Mouse (Mus musculus): ENCODE data around the gene Zdhhc7. TPM values are rescaled to one million over a fixed set of nuclear protein-coding genes. Genes with fewer than 3 reads are reported as not detected.

The Zdhhc7 gene
- polyA plus RNA-seq, 1 experiment = 32.4 TPM

DNA sequence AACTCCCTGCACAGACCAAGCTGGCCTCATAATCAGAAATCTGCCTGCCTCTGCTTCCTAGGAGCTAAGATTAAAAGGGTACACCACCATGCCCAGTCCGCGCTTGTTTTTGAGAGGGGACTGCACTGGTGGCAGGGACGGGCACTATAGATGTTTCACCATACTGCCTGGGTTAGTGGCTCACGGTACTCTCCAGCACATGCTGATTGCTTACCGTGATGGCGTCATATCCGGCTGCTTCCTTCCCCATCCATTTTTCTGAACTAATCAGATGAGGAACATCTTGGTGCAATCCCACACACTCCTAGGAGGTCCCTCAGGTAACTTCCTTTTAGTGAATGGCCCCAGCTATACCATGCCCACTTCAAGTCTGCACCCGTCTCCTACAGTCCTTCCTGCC, 56.4 kb downstream of the Zdhhc7 start:
- Histone ChIP-seq H3K36me3 (ENCODE audit: control insufficient read depth, insufficient read depth) (no peaks in the 10 kb centered on the region), H3ac (ENCODE audit: control insufficient read depth, insufficient read length, low read depth) (no peak overlapping the region), H3K27me3 (ENCODE audit: control insufficient read depth, insufficient read depth, insufficient read length) (no peaks in the 10 kb centered on the region), H3K79me2 (ENCODE audit: control insufficient read depth, insufficient read depth) (no peaks in the 10 kb centered on the region), H3K79me3 (ENCODE audit: low read depth) (no peaks in the 10 kb centered on the region), H3K4me3 (ENCODE audit: insufficient read depth, poor library complexity, severe bottlenecking) (no peak overlapping the region)
- TF ChIP-seq USF1 (IDR thresholded peaks at IDR 0.05; ENCODE audit: low read depth) (no peak), MYOD1 (IDR thresholded peaks at IDR 0.05; ENCODE audit: control insufficient read depth, insufficient read length, low read depth) (no peak), MAX (IDR thresholded peaks at IDR 0.05) (no peak), MYOG (IDR thresholded peaks at IDR 0.05; ENCODE audit: control insufficient read depth, extremely low read depth, insufficient read length) (no peak), FOSL1 (IDR thresholded peaks at IDR 0.05; ENCODE audit: insufficient read depth, low read length, poor library complexity, severe bottlenecking) (no peak), CEBPB (IDR thresholded peaks at IDR 0.05; ENCODE audit: low read depth) (no peak), CTCF (IDR thresholded peaks at IDR 0.05; ENCODE audit: control insufficient read depth, insufficient read depth, insufficient read length) (no peak)

DNA sequence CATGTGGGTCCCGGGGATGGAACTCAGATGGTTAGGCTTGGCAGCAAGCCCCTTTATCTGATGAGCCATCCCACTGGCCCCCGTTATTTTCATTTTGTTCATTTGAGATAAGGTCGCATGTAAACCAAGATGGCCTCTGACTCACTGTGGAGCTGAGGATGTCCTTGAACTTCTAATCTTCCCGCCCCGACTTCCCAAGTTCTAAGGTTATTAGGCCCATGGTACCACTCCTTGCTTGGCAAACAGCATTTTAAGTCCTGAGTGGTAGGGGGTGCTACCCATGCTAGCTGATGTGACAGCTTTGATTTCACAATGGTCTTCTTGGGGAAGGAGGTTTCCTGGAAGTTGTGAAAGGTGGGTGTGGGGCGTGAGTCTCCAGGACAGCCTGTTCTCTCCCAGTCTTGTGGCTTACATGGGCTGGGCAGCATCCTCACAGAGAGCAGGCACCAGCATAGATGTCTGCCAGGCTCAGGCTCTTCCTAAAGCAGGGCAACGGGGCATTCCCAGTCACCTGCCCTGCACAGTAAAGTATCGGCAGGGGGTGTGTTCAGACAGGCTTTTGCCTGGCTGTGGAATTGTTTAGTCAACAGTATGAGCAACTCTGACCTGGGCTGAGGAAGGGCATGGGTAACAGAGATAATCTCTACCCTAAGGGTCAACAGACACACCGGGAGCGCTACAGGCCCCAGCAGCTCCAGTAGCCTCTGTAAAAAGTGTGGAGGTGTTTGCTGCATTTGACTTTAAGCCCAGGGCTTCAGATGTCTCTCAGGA, 58.6 kb downstream of the Zdhhc7 start:
- no peaks in the 10 kb centered on the region for H3K79me2 ChIP-seq (ENCODE audit: control insufficient read depth, insufficient read depth)
- no peaks in the 10 kb centered on the region for H3K27me3 ChIP-seq (ENCODE audit: control insufficient read depth, insufficient read depth, insufficient read length)
- no peak overlapping the region for H3ac ChIP-seq (ENCODE audit: control insufficient read depth, insufficient read length, low read depth)
- H3K4me3 ChIP-seq (ENCODE audit: insufficient read depth, poor library complexity, severe bottlenecking) = no peak overlapping the region
- no peak for TF ChIP-seq CTCF (IDR thresholded peaks at IDR 0.05; ENCODE audit: control insufficient read depth, insufficient read depth, insufficient read length)
- no peak for TF ChIP-seq USF1 (IDR thresholded peaks at IDR 0.05; ENCODE audit: low read depth)
- TF ChIP-seq MYOG (IDR thresholded peaks at IDR 0.05; ENCODE audit: control insufficient read depth, extremely low read depth, insufficient read length) = no peak
- no peak for TF ChIP-seq MAX (IDR thresholded peaks at IDR 0.05)
- TF ChIP-seq CEBPB (IDR thresholded peaks at IDR 0.05; ENCODE audit: low read depth) = no peak
- H3K36me3 ChIP-seq (ENCODE audit: control insufficient read depth, insufficient read depth) = no peaks in the 10 kb centered on the region
- H3K79me3 ChIP-seq (ENCODE audit: low read depth) = no peaks in the 10 kb centered on the region

DNA sequence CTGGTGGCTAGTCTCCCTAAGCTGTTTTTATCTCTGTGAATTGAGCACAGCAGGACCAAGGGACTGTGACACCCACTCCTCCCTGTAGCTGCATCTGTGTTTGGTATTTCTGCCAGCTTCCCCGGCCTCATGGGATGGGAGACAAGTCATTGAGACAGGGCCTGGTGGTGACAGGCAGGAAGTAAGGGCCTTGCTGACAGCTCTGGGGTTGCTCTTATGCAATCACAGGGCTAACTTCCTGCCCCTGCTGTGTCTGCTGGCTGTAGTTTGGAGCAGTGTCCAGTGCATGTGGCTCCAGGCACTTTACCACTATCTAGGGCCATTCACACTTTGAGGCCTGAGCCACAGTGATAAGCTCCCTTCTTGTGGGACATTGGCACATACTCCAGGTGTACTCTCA, 60.4 kb downstream of the Zdhhc7 start:
- no peaks in the 10 kb centered on the region for H3K79me2 ChIP-seq (ENCODE audit: control insufficient read depth, insufficient read depth)
- no peaks in the 10 kb centered on the region for H3K79me3 ChIP-seq (ENCODE audit: low read depth)
- no peaks in the 10 kb centered on the region for H3K27me3 ChIP-seq (ENCODE audit: control insufficient read depth, insufficient read depth, insufficient read length)
- TF ChIP-seq CEBPB (IDR thresholded peaks at IDR 0.05; ENCODE audit: low read depth) (peak; percentile 79), CTCF (IDR thresholded peaks at IDR 0.05; ENCODE audit: control insufficient read depth, insufficient read depth, insufficient read length) (no peak)
- no peaks in the 10 kb centered on the region for H3K36me3 ChIP-seq (ENCODE audit: control insufficient read depth, insufficient read depth)
- H3ac ChIP-seq (ENCODE audit: control insufficient read depth, insufficient read length, low read depth) = no peak overlapping the region
- no peak overlapping the region for H3K4me3 ChIP-seq (ENCODE audit: insufficient read depth, poor library complexity, severe bottlenecking)

DNA sequence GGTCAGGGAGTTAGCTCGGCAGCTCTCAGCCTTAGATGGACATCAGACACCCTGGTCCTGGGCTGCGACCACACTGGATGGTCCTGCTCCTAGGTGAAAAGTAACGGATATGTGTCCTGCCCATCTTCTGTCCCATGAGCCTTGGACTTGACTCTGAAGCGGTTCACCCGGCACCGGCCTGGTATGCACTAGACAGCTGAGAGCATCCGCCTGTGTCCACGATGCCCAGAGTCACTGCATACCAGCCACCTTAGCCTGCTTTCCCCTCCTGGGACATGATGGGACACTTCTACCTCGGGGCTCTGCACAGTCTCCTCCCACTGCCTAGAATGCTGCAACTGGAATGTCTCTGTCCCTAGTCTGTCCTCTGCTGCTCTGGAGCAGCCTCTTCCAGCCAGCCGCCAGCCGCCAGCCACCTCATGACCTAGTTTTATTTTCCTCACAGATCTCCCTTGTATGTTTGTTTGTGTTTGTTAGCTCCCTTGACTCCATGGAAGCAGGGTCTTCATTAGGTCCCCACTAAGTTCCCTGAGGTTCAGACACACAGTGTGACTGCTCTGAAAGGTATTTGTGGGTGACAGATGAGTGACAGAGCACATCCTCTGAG, 61.9 kb downstream of the Zdhhc7 start:
- Histone ChIP-seq H3K4me3 (ENCODE audit: insufficient read depth, poor library complexity, severe bottlenecking) (no peak overlapping the region), H3K27me3 (ENCODE audit: control insufficient read depth, insufficient read depth, insufficient read length) (no peaks in the 10 kb centered on the region), H3K79me2 (ENCODE audit: control insufficient read depth, insufficient read depth) (no peaks in the 10 kb centered on the region), H3K36me3 (ENCODE audit: control insufficient read depth, insufficient read depth) (no peaks in the 10 kb centered on the region), H3ac (ENCODE audit: control insufficient read depth, insufficient read length, low read depth) (no peak overlapping the region), H3K79me3 (ENCODE audit: low read depth) (no peaks in the 10 kb centered on the region)
- TF ChIP-seq MYOG (IDR thresholded peaks at IDR 0.05; ENCODE audit: control insufficient read depth, extremely low read depth, insufficient read length) (no peak), MYOD1 (IDR thresholded peaks at IDR 0.05; ENCODE audit: control insufficient read depth, insufficient read length, low read depth) (peak; percentile 21)

DNA sequence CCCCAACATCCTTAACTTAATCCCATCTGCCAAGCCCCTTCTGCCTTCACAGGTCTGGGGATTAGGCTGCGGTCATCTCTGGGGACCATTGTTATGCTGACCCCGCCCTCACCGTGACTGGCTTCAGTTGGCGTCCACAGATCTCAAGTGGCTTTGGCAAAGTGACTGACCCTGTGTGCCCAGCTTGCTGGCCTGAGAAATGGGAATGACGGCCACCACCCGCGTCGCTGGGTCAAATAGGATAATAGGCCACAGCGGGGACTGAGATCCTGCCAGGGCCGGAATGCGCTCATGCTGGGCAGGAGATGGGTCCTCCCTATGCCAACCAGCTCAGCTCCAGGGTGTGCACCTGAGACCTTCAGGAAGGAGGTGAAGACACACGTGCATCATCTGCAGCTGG, 62.5 kb downstream of the Zdhhc7 start:
- TF ChIP-seq MYOD1 (IDR thresholded peaks at IDR 0.05; ENCODE audit: control insufficient read depth, insufficient read length, low read depth) (no peak), CEBPB (IDR thresholded peaks at IDR 0.05; ENCODE audit: low read depth) (no peak), MAX (IDR thresholded peaks at IDR 0.05) (no peak), MYOG (IDR thresholded peaks at IDR 0.05; ENCODE audit: control insufficient read depth, extremely low read depth, insufficient read length) (no peak), USF1 (IDR thresholded peaks at IDR 0.05; ENCODE audit: low read depth) (no peak), CTCF (IDR thresholded peaks at IDR 0.05; ENCODE audit: control insufficient read depth, insufficient read depth, insufficient read length) (no peak), FOSL1 (IDR thresholded peaks at IDR 0.05; ENCODE audit: insufficient read depth, low read length, poor library complexity, severe bottlenecking) (no peak)

DNA sequence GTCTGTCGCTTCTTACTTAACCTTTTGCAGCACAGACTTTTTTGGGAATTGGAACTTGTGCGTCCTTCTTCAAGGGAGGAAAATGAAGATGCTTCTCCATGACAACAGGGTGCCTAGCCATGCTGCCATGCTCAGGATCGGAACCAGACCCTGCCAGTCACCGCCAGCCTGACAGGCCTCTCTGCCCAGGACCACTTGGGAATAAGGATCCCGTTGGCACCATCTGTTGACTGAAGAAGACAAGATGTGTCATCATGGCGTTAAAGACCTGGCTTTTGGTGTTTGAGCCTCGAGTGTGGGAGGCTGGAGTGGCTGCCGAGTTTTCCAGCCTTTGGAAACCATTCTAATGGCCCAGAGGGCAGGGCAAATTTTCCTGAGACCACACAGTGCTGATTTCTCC, 63.7 kb downstream of the Zdhhc7 start:
- Histone ChIP-seq H3K79me2 (ENCODE audit: control insufficient read depth, insufficient read depth) (no peaks in the 10 kb centered on the region), H3K4me3 (ENCODE audit: insufficient read depth, poor library complexity, severe bottlenecking) (no peak overlapping the region), H3K79me3 (ENCODE audit: low read depth) (no peaks in the 10 kb centered on the region), H3K36me3 (ENCODE audit: control insufficient read depth, insufficient read depth) (no peaks in the 10 kb centered on the region), H3ac (ENCODE audit: control insufficient read depth, insufficient read length, low read depth) (no peak overlapping the region), H3K27me3 (ENCODE audit: control insufficient read depth, insufficient read depth, insufficient read length) (no peaks in the 10 kb centered on the region)
- TF ChIP-seq MYOG (IDR thresholded peaks at IDR 0.05; ENCODE audit: control insufficient read depth, extremely low read depth, insufficient read length) (no peak), MAX (IDR thresholded peaks at IDR 0.05) (no peak), CEBPB (IDR thresholded peaks at IDR 0.05; ENCODE audit: low read depth) (no peak), CTCF (IDR thresholded peaks at IDR 0.05; ENCODE audit: control insufficient read depth, insufficient read depth, insufficient read length) (no peak), MYOD1 (IDR thresholded peaks at IDR 0.05; ENCODE audit: control insufficient read depth, insufficient read length, low read depth) (no peak), USF1 (IDR thresholded peaks at IDR 0.05; ENCODE audit: low read depth) (no peak), FOSL1 (IDR thresholded peaks at IDR 0.05; ENCODE audit: insufficient read depth, low read length, poor library complexity, severe bottlenecking) (no peak)

More for the DNA sequence above, 62.5 kb downstream of the Zdhhc7 start:
- Histone ChIP-seq H3K79me2 (ENCODE audit: control insufficient read depth, insufficient read depth) (no peaks in the 10 kb centered on the region), H3ac (ENCODE audit: control insufficient read depth, insufficient read length, low read depth) (no peak overlapping the region), H3K79me3 (ENCODE audit: low read depth) (no peaks in the 10 kb centered on the region), H3K36me3 (ENCODE audit: control insufficient read depth, insufficient read depth) (no peaks in the 10 kb centered on the region), H3K4me3 (ENCODE audit: insufficient read depth, poor library complexity, severe bottlenecking) (no peak overlapping the region), H3K27me3 (ENCODE audit: control insufficient read depth, insufficient read depth, insufficient read length) (no peaks in the 10 kb centered on the region)
